Mouse (Mus musculus): Measurements from ENCODE around the gene Chmp4b.

- TF ChIP-seq CTCF (IDR thresholded peaks at IDR 0.05; ENCODE audit: low read depth) (no peak), EP300 (IDR thresholded peaks at IDR 0.05; ENCODE audit: low read depth) (no peak)
These were observed 15.7 kb upstream of the Chmp4b start for GRCm38 (mm10) chr2:154635826-154636225.

Measured in liver, postnatal 0 days (tissue).